Mouse (Mus musculus): ENCODE data around the gene Ankrd2. TPM values are rescaled to one million over a fixed set of nuclear protein-coding genes. Genes with fewer than 3 reads are reported as not detected.

Ankrd2 gene
- polyA plus RNA-seq, 1 experiment from 2014 or later, result not detected

DNA sequence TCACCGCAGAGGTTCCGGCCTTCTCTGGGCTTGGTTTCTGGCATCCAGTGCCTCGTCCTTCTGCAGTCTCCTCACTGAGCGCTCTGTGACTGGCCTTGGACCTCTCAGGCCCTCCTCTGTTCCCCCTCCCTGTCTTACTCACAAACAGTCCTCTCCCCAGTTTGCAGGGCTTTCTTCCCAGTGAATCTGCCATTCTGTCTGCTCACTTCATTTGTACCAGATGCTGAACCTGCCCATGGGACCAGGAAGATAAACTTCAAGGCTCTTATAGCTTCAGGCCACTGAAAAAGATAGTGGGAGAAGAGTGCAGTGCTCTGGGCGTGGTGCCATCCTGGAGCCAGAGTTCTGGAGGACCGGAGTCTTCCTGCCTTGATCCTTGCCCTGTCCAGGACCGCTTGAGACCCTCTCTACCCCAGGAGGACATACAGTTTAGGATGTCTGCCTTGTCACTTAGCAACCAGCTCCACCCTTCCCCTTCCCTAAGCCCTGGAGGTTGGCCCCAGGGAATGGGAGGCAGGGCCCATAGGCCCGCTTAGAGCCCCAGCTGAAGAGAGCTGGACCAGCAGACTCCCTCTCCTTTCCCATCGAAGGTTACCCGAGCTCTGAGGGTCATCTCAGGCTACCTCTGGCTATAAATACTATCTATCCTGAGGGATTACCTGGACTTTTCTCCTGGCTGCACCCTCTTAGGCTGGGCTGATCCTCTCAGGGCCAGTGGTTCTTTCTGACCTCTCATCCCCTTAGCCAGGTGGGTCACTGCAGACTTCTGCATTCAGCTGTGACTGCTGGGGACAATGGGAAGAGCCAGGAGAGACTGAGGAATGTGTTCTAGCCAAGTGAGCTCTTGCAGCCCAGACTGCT lies 13.9 kb upstream of the Ankrd2 start:
- Histone ChIP-seq H3K9ac (ENCODE audit: low read length) (no peak overlapping the region), H3K36me3 (ENCODE audit: control insufficient read depth, insufficient read depth) (no peaks in the 10 kb centered on the region), H3K4me3 (ENCODE audit: low read length) (no peak overlapping the region), H3K9me3 (replicated peaks; ENCODE audit: control insufficient read depth, low read length) (no peaks in the 10 kb centered on the region), H3K4me2 (ENCODE audit: low read depth, low read length) (no peak overlapping the region), H3K27ac (ENCODE audit: low read length) (peak overlapping the region; percentile 58), H3K27me3 (ENCODE audit: control insufficient read depth, insufficient read depth, low read length) (no peaks in the 10 kb centered on the region), H3K4me1 (ENCODE audit: control insufficient read depth, insufficient read depth, low read length) (peaks cover 27% of the 10 kb centered on the region)
- ATAC-seq (replicated peaks; ENCODE audit: extremely low read depth, insufficient read depth, low FRiP score), result no peak
- WGBS, result 60% methylated on average over 10 of the region's 10 CpGs

DNA sequence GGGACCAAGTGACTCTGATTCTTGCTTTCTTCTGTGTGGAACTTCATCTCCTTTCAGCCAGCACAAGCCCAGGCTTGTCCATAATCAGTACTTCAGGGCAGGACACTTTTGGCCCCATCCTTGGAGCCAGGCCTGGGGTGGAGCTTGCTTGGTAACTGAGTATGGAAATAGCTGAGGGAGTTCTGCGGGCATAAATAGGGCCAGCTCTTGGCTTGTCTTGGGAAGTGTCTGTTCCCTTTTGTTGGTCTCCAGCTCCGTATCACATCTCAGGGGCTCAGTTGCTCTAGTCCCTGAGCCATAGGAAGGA lies 13.3 kb upstream of the Ankrd2 start:
- Histone ChIP-seq H3K4me2 (ENCODE audit: low read depth, low read length) (no peak overlapping the region), H3K4me3 (ENCODE audit: low read length) (no peak overlapping the region), H3K9me3 (replicated peaks; ENCODE audit: control insufficient read depth, low read length) (no peaks in the 10 kb centered on the region), H3K36me3 (ENCODE audit: control insufficient read depth, insufficient read depth) (no peaks in the 10 kb centered on the region), H3K9ac (ENCODE audit: low read length) (no peak overlapping the region), H3K27me3 (ENCODE audit: control insufficient read depth, insufficient read depth, low read length) (no peaks in the 10 kb centered on the region), H3K4me1 (ENCODE audit: control insufficient read depth, insufficient read depth, low read length) (peaks cover 21% of the 10 kb centered on the region), H3K27ac (ENCODE audit: low read length) (peak overlapping the region; percentile 58)
- no peak for ATAC-seq (replicated peaks; ENCODE audit: extremely low read depth, insufficient read depth, low FRiP score)
- 63% methylated on average over 2 of the region's 2 CpGs for WGBS

DNA sequence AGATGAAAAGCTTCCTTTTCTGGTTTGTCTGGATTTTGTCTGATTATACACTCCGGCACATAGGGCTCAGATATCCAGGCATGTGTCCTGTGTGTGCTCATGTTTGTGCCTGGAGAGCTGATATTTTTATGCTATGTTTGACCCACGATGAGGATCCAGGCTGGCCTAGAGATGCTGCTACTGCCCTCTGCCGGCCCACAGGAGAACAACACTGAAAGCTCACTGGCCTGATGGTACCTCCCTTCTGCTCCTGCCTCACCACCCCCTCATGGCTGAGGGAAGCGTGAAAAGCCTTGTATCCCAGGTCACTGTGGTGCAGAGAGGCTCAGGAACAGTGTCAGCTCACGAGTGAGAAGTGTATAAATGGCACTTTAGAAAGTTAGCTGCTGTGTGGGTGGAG lies 9.6 kb upstream of the Ankrd2 start:
- H3K27me3 ChIP-seq (ENCODE audit: control insufficient read depth, insufficient read depth, low read length), result no peaks in the 10 kb centered on the region
- ATAC-seq (replicated peaks; ENCODE audit: extremely low read depth, insufficient read depth, low FRiP score), result peak; percentile 67; the same call in 1 of the 2 replicates
- peaks cover 16% of the 10 kb centered on the region for H3K4me1 ChIP-seq (ENCODE audit: control insufficient read depth, insufficient read depth, low read length)
- no peak overlapping the region for H3K4me3 ChIP-seq (ENCODE audit: low read length)
- no peak overlapping the region for H3K27ac ChIP-seq (ENCODE audit: low read length)
- WGBS, result 2% methylated on average over 5 of the region's 5 CpGs
- no peak overlapping the region for H3K4me2 ChIP-seq (ENCODE audit: low read depth, low read length)
- no peaks in the 10 kb centered on the region for H3K36me3 ChIP-seq (ENCODE audit: control insufficient read depth, insufficient read depth)
- H3K9me3 ChIP-seq (replicated peaks; ENCODE audit: control insufficient read depth, low read length), result no peaks in the 10 kb centered on the region
- H3K9ac ChIP-seq (ENCODE audit: low read length), result no peak overlapping the region

DNA sequence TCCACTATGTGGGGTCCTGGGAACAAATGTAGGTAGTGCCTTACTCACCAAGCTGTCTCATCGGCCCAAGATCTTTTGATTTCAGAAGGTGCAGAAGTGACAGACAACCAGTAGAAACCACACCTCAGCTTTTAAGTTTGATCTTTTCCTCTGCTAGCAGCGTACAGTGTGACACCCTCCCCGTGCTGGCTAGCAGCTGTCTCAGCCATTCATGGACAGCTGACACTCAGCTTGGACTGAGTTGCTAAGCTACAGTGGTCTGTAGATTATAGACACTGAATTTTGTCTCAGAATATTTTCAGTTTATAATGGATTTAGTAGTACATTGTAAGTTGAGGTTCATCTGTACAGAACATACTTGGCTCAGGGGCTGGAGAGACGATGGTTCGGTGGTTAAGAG lies 4.7 kb upstream of the Ankrd2 start:
- Histone ChIP-seq H3K9ac (ENCODE audit: low read length) (no peak overlapping the region), H3K27ac (ENCODE audit: low read length) (no peak overlapping the region), H3K36me3 (ENCODE audit: control insufficient read depth, insufficient read depth) (peaks cover 3% of the 10 kb centered on the region; the same call in 1 of the 2 replicates), H3K4me1 (ENCODE audit: control insufficient read depth, insufficient read depth, low read length) (peaks cover 12% of the 10 kb centered on the region), H3K4me2 (ENCODE audit: low read depth, low read length) (no peak overlapping the region), H3K9me3 (replicated peaks; ENCODE audit: control insufficient read depth, low read length) (no peaks in the 10 kb centered on the region), H3K27me3 (ENCODE audit: control insufficient read depth, insufficient read depth, low read length) (no peaks in the 10 kb centered on the region), H3K4me3 (ENCODE audit: low read length) (no peak overlapping the region)
- ATAC-seq (replicated peaks; ENCODE audit: extremely low read depth, insufficient read depth, low FRiP score), result no peak
- 79% methylated on average over 5 of the region's 5 CpGs for WGBS

DNA sequence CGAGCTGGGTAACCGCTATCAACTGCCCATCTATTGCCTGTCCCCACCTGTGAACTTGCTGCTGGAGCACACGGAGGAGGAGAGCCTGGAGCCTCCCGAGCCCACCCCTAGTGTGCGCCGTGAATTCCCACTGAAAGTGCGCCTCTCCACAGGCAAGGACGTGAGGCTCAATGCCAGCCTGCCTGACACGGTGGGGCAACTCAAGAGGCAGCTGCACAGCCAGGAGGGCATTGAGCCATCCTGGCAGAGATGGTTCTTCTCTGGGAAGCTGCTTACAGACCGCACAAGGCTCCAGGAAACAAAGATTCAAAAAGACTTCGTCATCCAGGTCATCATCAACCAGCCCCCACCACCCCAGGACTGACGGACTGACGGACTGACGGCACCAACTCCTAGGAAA lies 2.2 kb upstream of the Ankrd2 start:
- peaks cover 12% of the 10 kb centered on the region for H3K4me1 ChIP-seq (ENCODE audit: control insufficient read depth, insufficient read depth, low read length)
- WGBS, result 84% methylated on average over 14 of the region's 14 CpGs
- no peak overlapping the region for H3K9ac ChIP-seq (ENCODE audit: low read length)
- H3K9me3 ChIP-seq (replicated peaks; ENCODE audit: control insufficient read depth, low read length), result no peaks in the 10 kb centered on the region
- H3K36me3 ChIP-seq (ENCODE audit: control insufficient read depth, insufficient read depth), result peaks cover 3% of the 10 kb centered on the region; the same call in 1 of the 2 replicates
- no peaks in the 10 kb centered on the region for H3K27me3 ChIP-seq (ENCODE audit: control insufficient read depth, insufficient read depth, low read length)
- no peak overlapping the region for H3K4me2 ChIP-seq (ENCODE audit: low read depth, low read length)
- ATAC-seq (replicated peaks; ENCODE audit: extremely low read depth, insufficient read depth, low FRiP score), result no peak
- no peak overlapping the region for H3K27ac ChIP-seq (ENCODE audit: low read length)
- H3K4me3 ChIP-seq (ENCODE audit: low read length), result no peak overlapping the region

DNA sequence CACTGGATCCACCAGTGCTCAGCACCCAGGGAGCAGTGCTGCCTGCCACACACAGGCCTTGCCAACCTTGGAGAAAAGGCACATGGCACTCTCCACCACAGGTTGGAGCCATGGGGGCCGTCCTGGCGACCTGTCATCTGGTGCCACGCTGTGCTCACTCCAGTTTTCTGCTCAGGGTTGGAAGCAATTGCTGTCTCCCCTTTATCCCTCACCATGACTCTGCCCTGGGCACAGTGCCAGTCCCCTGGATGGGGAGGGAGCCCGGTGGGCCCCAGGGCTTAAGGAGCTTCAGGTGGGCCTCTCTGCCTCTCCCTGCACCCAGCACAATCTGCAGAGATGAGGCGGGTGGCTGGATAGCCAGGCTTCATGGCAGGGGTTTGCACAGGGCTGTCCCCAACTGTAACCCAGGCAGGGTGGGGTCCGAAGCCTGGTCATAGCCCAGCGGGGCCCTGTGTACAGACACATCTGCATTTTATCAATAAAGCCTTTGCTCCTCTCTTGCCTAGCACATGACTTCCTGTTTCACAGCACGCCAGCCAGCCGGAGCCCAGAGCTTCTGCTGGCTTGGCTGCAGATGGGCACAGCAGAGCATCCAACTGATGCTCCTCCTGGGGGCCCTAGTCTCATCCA lies 1.5 kb upstream of the Ankrd2 start:
- H3K36me3 ChIP-seq (ENCODE audit: control insufficient read depth, insufficient read depth), result peaks cover 3% of the 10 kb centered on the region; the same call in 1 of the 2 replicates
- H3K27me3 ChIP-seq (ENCODE audit: control insufficient read depth, insufficient read depth, low read length), result no peaks in the 10 kb centered on the region
- no peak overlapping the region for H3K27ac ChIP-seq (ENCODE audit: low read length)
- H3K9me3 ChIP-seq (replicated peaks; ENCODE audit: control insufficient read depth, low read length), result no peaks in the 10 kb centered on the region
- H3K4me1 ChIP-seq (ENCODE audit: control insufficient read depth, insufficient read depth, low read length), result peaks cover 12% of the 10 kb centered on the region
- H3K4me2 ChIP-seq (ENCODE audit: low read depth, low read length), result no peak overlapping the region
- H3K9ac ChIP-seq (ENCODE audit: low read length), result no peak overlapping the region
- 62% methylated on average over 9 of the region's 9 CpGs for WGBS
- H3K4me3 ChIP-seq (ENCODE audit: low read length), result no peak overlapping the region
- ATAC-seq (replicated peaks; ENCODE audit: extremely low read depth, insufficient read depth, low FRiP score), result no peak

DNA sequence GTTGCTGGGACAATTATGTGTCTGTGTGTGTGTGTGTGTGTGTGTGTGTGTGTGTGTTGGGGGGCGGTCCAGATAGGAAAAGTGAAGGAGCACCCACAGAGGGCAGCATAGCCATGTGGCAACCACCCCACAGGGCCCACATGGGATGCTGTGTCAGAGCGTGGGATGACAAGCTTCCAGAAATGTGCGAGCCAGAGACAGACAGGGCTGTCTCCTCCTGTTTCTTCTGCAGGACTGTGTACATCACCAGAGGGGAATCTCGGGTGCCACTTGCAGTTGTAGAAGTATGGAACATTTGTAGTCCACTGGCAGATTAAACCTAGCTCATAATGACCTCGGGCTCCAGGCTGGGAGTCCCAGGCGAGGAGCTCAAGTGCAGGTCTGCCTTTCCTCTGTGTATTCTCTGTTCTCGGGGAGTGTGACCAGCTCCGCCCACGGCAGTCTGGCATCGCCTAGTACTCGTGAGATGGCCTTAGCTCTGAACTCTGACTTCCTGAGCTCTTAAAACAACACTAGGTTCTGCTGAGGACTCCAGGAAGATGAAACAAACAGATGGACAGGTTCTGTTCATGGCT lies 832 bp upstream of the Ankrd2 start:
- peaks cover 3% of the 10 kb centered on the region; the same call in 1 of the 2 replicates for H3K36me3 ChIP-seq (ENCODE audit: control insufficient read depth, insufficient read depth)
- WGBS, result 50% methylated on average over 11 of the region's 11 CpGs
- peaks cover 12% of the 10 kb centered on the region for H3K4me1 ChIP-seq (ENCODE audit: control insufficient read depth, insufficient read depth, low read length)

DNA sequence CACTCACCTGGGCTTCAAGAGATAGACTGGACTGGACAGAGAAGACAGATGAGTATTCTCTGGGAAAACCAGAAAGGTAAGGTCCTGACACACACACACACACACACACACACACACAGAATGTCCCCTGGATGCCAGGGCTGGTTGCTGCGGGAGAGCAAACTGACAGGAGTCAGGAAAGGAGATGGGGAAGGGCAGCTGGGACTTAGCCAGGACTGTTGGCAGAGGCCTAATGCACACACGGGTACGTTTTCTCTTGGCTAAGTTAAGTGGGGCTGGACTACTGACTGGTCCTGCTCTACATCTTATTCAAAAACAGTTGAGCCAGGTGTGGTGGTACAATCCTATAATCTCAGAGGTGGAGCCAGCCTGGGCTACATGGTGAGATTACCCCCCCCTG lies 557 bp downstream of the Ankrd2 start:
- ATAC-seq (replicated peaks; ENCODE audit: extremely low read depth, insufficient read depth, low FRiP score), result no peak
- Histone ChIP-seq H3K4me1 (ENCODE audit: control insufficient read depth, insufficient read depth, low read length) (peaks cover 12% of the 10 kb centered on the region), H3K4me2 (ENCODE audit: low read depth, low read length) (no peak overlapping the region), H3K27me3 (ENCODE audit: control insufficient read depth, insufficient read depth, low read length) (no peaks in the 10 kb centered on the region), H3K9me3 (replicated peaks; ENCODE audit: control insufficient read depth, low read length) (no peaks in the 10 kb centered on the region), H3K9ac (ENCODE audit: low read length) (no peak overlapping the region), H3K27ac (ENCODE audit: low read length) (no peak overlapping the region), H3K36me3 (ENCODE audit: control insufficient read depth, insufficient read depth) (peaks cover 3% of the 10 kb centered on the region; the same call in 1 of the 2 replicates), H3K4me3 (ENCODE audit: low read length) (no peak overlapping the region)
- WGBS, result 61% methylated on average over 3 of the region's 3 CpGs

More for the DNA sequence above, 832 bp upstream of the Ankrd2 start:
- H3K4me2 ChIP-seq (ENCODE audit: low read depth, low read length), result no peak overlapping the region
- no peak overlapping the region for H3K27ac ChIP-seq (ENCODE audit: low read length)
- no peak overlapping the region for H3K4me3 ChIP-seq (ENCODE audit: low read length)
- ATAC-seq (replicated peaks; ENCODE audit: extremely low read depth, insufficient read depth, low FRiP score), result 0 out of 2 replicates have a peak, but pooled peaks have one; percentile 15
- no peaks in the 10 kb centered on the region for H3K9me3 ChIP-seq (replicated peaks; ENCODE audit: control insufficient read depth, low read length)
- no peaks in the 10 kb centered on the region for H3K27me3 ChIP-seq (ENCODE audit: control insufficient read depth, insufficient read depth, low read length)
- H3K9ac ChIP-seq (ENCODE audit: low read length), result no peak overlapping the region

DNA sequence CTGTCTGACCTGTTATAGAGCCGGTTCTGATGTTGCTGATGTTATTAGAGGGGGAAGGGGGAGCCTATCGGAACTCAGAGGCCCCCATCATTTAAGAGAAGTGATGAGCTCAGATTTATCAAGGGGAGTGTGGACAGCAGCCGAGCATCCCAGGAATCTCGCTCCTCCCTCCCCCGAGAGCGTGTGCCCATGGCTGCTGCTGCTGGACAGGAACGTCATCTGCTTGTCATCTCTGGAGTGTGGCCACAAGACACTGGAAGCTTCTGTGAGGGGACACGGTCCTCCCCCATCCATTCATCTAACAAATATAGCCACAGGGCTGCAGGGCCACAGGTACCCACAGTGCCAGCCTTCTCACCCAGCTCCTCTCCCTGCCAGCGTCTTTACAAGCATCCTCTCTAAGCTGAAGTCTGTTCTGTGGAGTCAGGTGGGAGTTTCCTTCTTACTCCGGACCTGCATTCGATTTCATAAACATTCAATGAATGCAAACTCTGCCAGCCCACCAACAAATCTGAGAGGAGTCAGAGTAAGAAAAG lies 1.4 kb downstream of the Ankrd2 start:
- H3K4me1 ChIP-seq (ENCODE audit: control insufficient read depth, insufficient read depth, low read length), result peaks cover 12% of the 10 kb centered on the region
- 47% methylated on average over 11 of the region's 11 CpGs for WGBS
- H3K4me2 ChIP-seq (ENCODE audit: low read depth, low read length), result no peak overlapping the region
- H3K27me3 ChIP-seq (ENCODE audit: control insufficient read depth, insufficient read depth, low read length), result no peaks in the 10 kb centered on the region
- no peak for ATAC-seq (replicated peaks; ENCODE audit: extremely low read depth, insufficient read depth, low FRiP score)
- no peak overlapping the region for H3K27ac ChIP-seq (ENCODE audit: low read length)
- no peak overlapping the region for H3K4me3 ChIP-seq (ENCODE audit: low read length)
- peaks cover 3% of the 10 kb centered on the region; the same call in 1 of the 2 replicates for H3K36me3 ChIP-seq (ENCODE audit: control insufficient read depth, insufficient read depth)
- H3K9ac ChIP-seq (ENCODE audit: low read length), result no peak overlapping the region
- no peaks in the 10 kb centered on the region for H3K9me3 ChIP-seq (replicated peaks; ENCODE audit: control insufficient read depth, low read length)
